Mouse (Mus musculus) intestine, postnatal 0 days (tissue): ENCODE data around the gene Krt1. TPM values are rescaled to one million over a fixed set of nuclear protein-coding genes. Genes with fewer than 3 reads are reported as not detected.

Experiments used
- ATAC-seq: fragments of 200-750 bp; cut with Nextera tagmentation; 2 replicates; pipeline ENCODE4 v1.8.0; 2017; ENCODE audit warnings: mild to moderate bottlenecking, moderate TSS enrichment, moderate library complexity
- H3K27ac ChIP-seq: fragments of 300-500 bp; sonication (generic); 2 replicates; pipeline ENCODE4 v1.5.1; 2014; ENCODE audit warnings: mild to moderate bottlenecking, low read depth, low read length, moderate library complexity
- H3K27me3 ChIP-seq: fragments of 300-500 bp; sonication (generic); replicated peaks from 2 replicates; pipeline ENCODE4 v1.6.1; 2014; ENCODE audit warnings: low read length, mixed read lengths; ENCODE audit not compliant: control insufficient read depth, insufficient read depth
- H3K36me3 ChIP-seq: fragments of 300-500 bp; sonication (generic); 2 replicates; pipeline ENCODE4 v1.6.1; 2014; ENCODE audit warnings: mild to moderate bottlenecking, moderate library complexity; ENCODE audit not compliant: control insufficient read depth, insufficient read depth
- H3K4me1 ChIP-seq: fragments of 300-500 bp; sonication (generic); replicated peaks from 2 replicates; pipeline ENCODE4 v1.6.1; 2014; ENCODE audit warnings: antibody characterized with exemption, low read length, mixed read lengths; ENCODE audit not compliant: control insufficient read depth, insufficient read depth
- H3K4me2 ChIP-seq: fragments of 300-500 bp; sonication (generic); replicated peaks from 2 replicates; pipeline ENCODE4 v1.6.1; 2014; ENCODE audit warnings: low read depth, mild to moderate bottlenecking, moderate library complexity
- H3K4me3 ChIP-seq: fragments of 300-500 bp; sonication (generic); 2 replicates; pipeline ENCODE4 v1.5.1; 2014; ENCODE audit warnings: low read depth, low read length
- H3K9ac ChIP-seq: fragments of 300-500 bp; sonication (generic); 2 replicates; pipeline ENCODE4 v1.6.1; 2014; ENCODE audit warnings: mild to moderate bottlenecking, low read depth, low read length
- H3K9me3 ChIP-seq: fragments of 300-500 bp; sonication (generic); 2 replicates; pipeline ENCODE4 v1.6.1; 2016; ENCODE audit warnings: mixed run types; ENCODE audit not compliant: control insufficient read depth
- CTCF ChIP-seq: sonication (generic); IDR thresholded peaks from 2 replicates; pipeline ENCODE4 v1.5.1; 2016; ENCODE audit warnings: low read depth, mild to moderate bottlenecking, control low read depth, antibody characterized with exemption, moderate library complexity
- WGBS: fragments of 180-500 bp; shearing (Covaris S2); extraction: QIAGEN DNeasy Blood & Tissue Kit; methylation state at CpG from one replicate; pipeline ENCODE4 v1.1.7; 2014; 5-methylcytosine and 5-hydroxymethylcytosine counted together
- polyA plus RNA-seq: library from polyadenylated mRNA; unstranded; fragments of >200 nt; fragmentation: Nextera tagmentation; extraction: Ambion mirVana; gene quantifications from 2 replicates; pipeline ENCODE4 v1.2.1, GENCODE M21; 2015

The Krt1 gene
- polyA plus RNA-seq, 1 experiment from 2014 or later: 0.50 TPM

DNA sequence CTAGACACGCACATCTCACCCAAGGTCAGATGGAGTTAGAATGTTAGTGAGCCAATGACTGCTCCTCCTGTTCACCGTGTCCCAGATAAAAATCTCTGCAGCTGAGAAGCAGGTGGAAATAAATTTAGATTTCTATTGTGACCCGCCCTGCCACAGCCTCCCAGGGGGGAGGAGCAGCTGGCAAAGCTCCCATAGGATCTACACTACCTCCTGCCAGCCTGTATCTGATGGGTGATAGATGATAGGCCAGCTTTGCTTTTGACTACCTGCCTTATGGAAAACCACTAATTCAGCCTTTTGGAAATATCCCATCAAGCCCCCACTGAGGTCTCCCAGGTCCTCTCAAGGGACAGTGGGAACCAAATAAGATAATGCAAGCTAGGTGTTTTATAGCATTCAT lies 5.1 kb upstream of the Krt1 start:
- Histone ChIP-seq H3K4me2 (no peak overlapping the region), H3K36me3 (no peaks in the 10 kb centered on the region), H3K9ac (no peak overlapping the region), H3K27ac (no peak overlapping the region), H3K4me1 (no peaks in the 10 kb centered on the region), H3K9me3 (no peaks in the 10 kb centered on the region), H3K4me3 (no peak overlapping the region), H3K27me3 (peaks cover 8% of the 10 kb centered on the region)
- WGBS: 43% methylated on average over 3 of the region's 3 CpGs
- no peak for TF ChIP-seq CTCF
- no peak for ATAC-seq

DNA sequence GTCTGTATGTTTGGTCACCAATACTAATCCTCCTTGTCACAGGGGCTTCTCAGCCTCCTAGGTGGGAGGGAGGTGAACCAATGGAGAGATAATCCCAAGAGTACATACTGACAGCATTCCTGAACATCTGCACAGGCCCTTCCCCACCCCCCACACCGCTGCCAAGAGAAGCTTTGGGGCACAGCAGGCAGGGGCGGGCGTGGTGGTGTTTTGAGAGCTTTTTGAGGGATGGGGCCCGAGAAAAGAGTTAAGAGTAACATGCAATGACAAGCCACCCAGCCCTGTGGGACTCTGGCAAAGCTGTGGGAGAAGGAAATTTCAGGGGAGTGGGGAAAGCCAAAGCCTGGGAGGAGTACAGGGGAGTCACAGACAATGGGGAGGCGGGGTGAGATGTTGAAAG lies 3.7 kb upstream of the Krt1 start:
- 21% methylated on average over 5 of the region's 5 CpGs for WGBS
- no peak for ATAC-seq
- H3K4me1 ChIP-seq: no peaks in the 10 kb centered on the region

DNA sequence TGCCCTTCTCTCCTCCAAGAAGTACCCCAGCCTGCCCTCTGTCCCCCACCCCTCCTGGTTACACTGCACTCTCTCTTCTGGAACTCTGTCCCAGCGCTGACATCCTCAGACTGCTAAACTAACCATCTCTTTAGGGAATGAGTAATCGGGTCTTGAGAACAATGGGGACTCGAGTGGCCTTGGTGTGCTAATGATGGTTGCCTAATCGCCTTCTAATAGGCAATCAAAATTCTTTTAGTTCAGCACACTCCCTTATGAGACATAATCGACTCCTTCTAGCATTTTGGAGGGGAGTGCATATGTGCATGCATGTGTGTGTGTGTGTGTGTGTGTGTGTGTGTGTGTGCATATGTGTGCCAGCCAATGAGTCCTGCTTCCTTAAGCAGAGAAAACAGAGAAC lies 2.0 kb upstream of the Krt1 start:
- H3K4me3 ChIP-seq: no peak overlapping the region
- 0 out of 2 replicates have a peak, but pooled peaks cover 2% of the 10 kb centered on the region for H3K27me3 ChIP-seq
- ATAC-seq: no peak
- H3K9ac ChIP-seq: no peak overlapping the region
- 32% methylated on average over 5 of the region's 5 CpGs for WGBS
- TF ChIP-seq CTCF: no peak
- H3K27ac ChIP-seq: no peak overlapping the region
- no peaks in the 10 kb centered on the region for H3K36me3 ChIP-seq
- H3K4me2 ChIP-seq: no peak overlapping the region
- no peaks in the 10 kb centered on the region for H3K4me1 ChIP-seq
- no peaks in the 10 kb centered on the region for H3K9me3 ChIP-seq

More for the DNA sequence above, 3.7 kb upstream of the Krt1 start:
- H3K4me2 ChIP-seq: no peak overlapping the region
- H3K9ac ChIP-seq: no peak overlapping the region
- H3K4me3 ChIP-seq: no peak overlapping the region
- no peak overlapping the region for H3K27ac ChIP-seq
- no peak for TF ChIP-seq CTCF
- no peaks in the 10 kb centered on the region for H3K9me3 ChIP-seq
- H3K27me3 ChIP-seq: peaks cover 4% of the 10 kb centered on the region; the same call in 1 of the 2 replicates
- H3K36me3 ChIP-seq: no peaks in the 10 kb centered on the region

DNA sequence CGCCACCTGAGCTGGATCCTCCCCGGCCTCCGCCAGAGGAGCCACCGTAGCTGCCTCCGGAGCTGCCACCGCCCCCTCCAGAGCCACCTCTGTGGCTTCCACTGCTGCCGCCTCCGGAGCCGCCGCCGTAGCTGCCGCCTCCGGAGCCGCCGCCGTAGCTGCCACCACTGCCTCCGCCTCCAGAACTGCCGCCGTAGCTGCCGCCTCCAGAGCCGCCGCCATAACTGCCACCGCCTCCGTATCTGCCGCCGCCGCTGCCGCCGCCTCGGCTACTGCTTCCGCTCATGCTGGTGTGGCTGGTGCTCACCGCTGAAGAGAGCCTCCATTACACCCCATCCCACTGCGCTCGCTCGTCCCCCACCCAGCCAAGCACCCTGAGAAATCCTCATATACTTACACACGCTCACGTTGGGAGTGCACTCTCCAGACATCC lies 4.6 kb downstream of the Krt1 start:
- Histone ChIP-seq H3K9me3 (no peaks in the 10 kb centered on the region), H3K4me1 (no peaks in the 10 kb centered on the region), H3K4me3 (peak overlapping the region; percentile 41), H3K9ac (no peak overlapping the region; the same call in 1 of the 2 replicates), H3K36me3 (no peaks in the 10 kb centered on the region), H3K27ac (no peak overlapping the region), H3K4me2 (peak overlapping the region; percentile 79), H3K27me3 (peaks cover 13% of the 10 kb centered on the region; the same call in 1 of the 2 replicates)
- no peak for TF ChIP-seq CTCF
- 1% methylated on average over 31 of the region's 37 CpGs for WGBS
- no peak for ATAC-seq

DNA sequence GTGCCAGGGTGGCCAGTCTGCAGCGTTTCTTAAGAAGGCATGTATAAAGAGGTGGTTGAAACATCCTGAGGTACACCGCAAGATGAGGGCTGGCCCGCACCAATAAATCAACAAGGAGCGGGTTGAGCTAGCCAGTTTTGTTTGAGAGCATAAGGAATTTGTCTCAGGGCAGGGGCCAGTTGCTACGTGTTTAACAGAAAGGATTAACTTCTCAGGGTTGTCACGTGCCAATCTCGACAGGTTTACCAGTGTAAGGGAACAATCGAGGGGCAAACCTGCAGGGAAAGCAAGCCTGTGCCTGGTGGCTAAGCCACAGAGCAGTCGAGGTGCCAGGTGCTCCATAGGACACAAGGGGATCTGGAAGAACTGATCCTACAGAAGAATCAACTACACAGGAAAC lies 7.4 kb downstream of the Krt1 start:
- no peaks in the 10 kb centered on the region for H3K9me3 ChIP-seq
- H3K36me3 ChIP-seq: no peaks in the 10 kb centered on the region
- whole genome bisulfite sequencing: 42% methylated on average over 9 of the region's 9 CpGs
- H3K4me2 ChIP-seq: no peak overlapping the region
- H3K4me1 ChIP-seq: no peaks in the 10 kb centered on the region
- H3K27me3 ChIP-seq: peaks cover 18% of the 10 kb centered on the region; the same call in 1 of the 2 replicates
- no peak for TF ChIP-seq CTCF
- no peak overlapping the region for H3K9ac ChIP-seq
- no peak overlapping the region for H3K4me3 ChIP-seq
- no peak for ATAC-seq
- no peak overlapping the region for H3K27ac ChIP-seq

DNA sequence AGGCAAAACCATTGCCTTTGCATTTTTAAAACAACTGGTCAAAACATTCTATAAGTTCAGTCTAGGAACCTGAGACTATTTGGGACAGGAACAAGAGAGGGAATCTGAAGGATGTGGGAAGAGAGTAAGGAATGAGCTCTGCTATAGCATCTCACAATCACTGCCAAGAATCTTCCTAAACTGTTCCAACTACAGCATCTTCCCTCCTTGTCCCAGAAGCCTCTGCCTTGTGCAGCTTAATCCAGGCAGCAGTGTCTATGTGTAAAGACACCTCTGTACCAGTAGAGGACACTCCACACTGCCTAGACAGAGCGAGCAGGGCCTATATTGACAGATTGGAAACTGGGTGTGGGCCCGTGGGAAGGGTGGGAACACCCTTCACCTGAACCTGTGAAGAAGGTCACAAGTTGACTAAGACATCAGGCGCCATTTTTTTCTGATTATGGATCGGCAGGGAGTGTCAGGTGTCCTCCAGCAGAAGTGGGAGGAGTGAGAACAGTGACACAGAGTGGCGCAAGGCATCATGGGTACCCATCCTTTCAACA lies 15.7 kb downstream of the Krt1 start:
- Histone ChIP-seq H3K27ac (no peak overlapping the region), H3K36me3 (no peaks in the 10 kb centered on the region), H3K27me3 (0 out of 2 replicates have a peak, but pooled peaks cover 6% of the 10 kb centered on the region), H3K9me3 (no peaks in the 10 kb centered on the region), H3K4me3 (no peak overlapping the region), H3K4me2 (no peak overlapping the region), H3K9ac (no peak overlapping the region), H3K4me1 (no peaks in the 10 kb centered on the region)
- no peak for ATAC-seq
- 51% methylated on average over 5 of the region's 5 CpGs for WGBS
- peak; percentile 49 for TF ChIP-seq CTCF
